Mouse (Mus musculus) MEL (cell line): ENCODE results near the gene Hoxb4. TPM values are rescaled to one million over a fixed set of nuclear protein-coding genes. Genes with fewer than 3 reads are reported as not detected.

Experiments
- DNase-seq: peaks from one replicate; pipeline ENCODE4 v3.0.0; 2011; ENCODE audit warnings: low read depth, low spot score
- H3K27ac ChIP-seq: 2 replicates; pipeline ENCODE4 v1.5.1; 2012; ENCODE audit warnings: low read depth, mild to moderate bottlenecking, control low read depth, low read length, moderate library complexity; ENCODE audit not compliant: control insufficient read depth
- H3K27me3 ChIP-seq, 2 experiments: fragments of 150-350 bp in 1 of 2; sonication (generic) in 1 of 2; 2 replicates each; pipeline ENCODE4 v1.6.1; 2012; ENCODE audit warnings: low read length in 2 of 2, mild to moderate bottlenecking in 2 of 2, improper control_type of control experiment in 1 of 2, moderate library complexity in 1 of 2; ENCODE audit not compliant: insufficient read depth in 2 of 2, control insufficient read depth in 1 of 2
- H3K36me3 ChIP-seq, 2 experiments: 2 replicates each; pipeline ENCODE4 v1.6.1; 2012 to 2014; ENCODE audit warnings: low read length in 2 of 2, improper control_type of control experiment in 1 of 2, inconsistent platforms in 1 of 2, mild to moderate bottlenecking in 1 of 2; ENCODE audit not compliant: insufficient read depth in 2 of 2, control insufficient read depth in 1 of 2
- H3K4me1 ChIP-seq, 2 experiments: fragments of 150-350 bp in 1 of 2; sonication (generic) in 1 of 2; 2 replicates each; pipeline ENCODE4 v1.6.1; 2012; ENCODE audit warnings: low read length in 2 of 2, improper control_type of control experiment in 1 of 2, mild to moderate bottlenecking in 1 of 2; ENCODE audit not compliant: insufficient read depth in 2 of 2, control insufficient read depth in 1 of 2
- H3K4me3 ChIP-seq, 2 experiments: fragments of 150-350 bp in 1 of 2; sonication (generic) in 1 of 2; 2 replicates each; pipeline ENCODE4 v1.5.1; 2012; ENCODE audit warnings: low read depth in 2 of 2, low read length in 2 of 2, mild to moderate bottlenecking in 2 of 2, moderate library complexity in 2 of 2, control low read depth in 1 of 2, improper control_type of control experiment in 1 of 2; ENCODE audit not compliant: control insufficient read depth in 1 of 2, insufficient read depth in 1 of 2
- H3K79me2 ChIP-seq: 2 replicates; pipeline ENCODE4 v1.6.1; 2012; ENCODE audit warnings: mild to moderate bottlenecking, low read length, moderate library complexity; ENCODE audit not compliant: control insufficient read depth, poor library complexity, insufficient read depth
- H3K9ac ChIP-seq: 2 replicates; pipeline ENCODE4 v1.6.1; 2012; ENCODE audit warnings: low read depth, mild to moderate bottlenecking, control low read depth, low read length, moderate library complexity; ENCODE audit not compliant: control insufficient read depth, poor library complexity, severe bottlenecking
- H3K9me3 ChIP-seq: fragments of 150-350 bp; sonication (generic); replicated peaks from 2 replicates; pipeline ENCODE4 v1.6.1; 2012; ENCODE audit warnings: mild to moderate bottlenecking, low read length, improper control_type of control experiment, moderate library complexity; ENCODE audit not compliant: insufficient read depth
- CHD1 ChIP-seq: IDR thresholded peaks from 2 replicates; pipeline ENCODE4 v1.6.1; 2012; ENCODE audit warnings: low read depth, mild to moderate bottlenecking, inconsistent platforms, low read length, improper control_type of control experiment
- CTCF ChIP-seq, 3 experiments: IDR thresholded peaks in 2 of 3; conservative IDR thresholded peaks in 1 of 3; 2 replicates each; pipeline ENCODE4 v1.5.1; 2011 to 2012; ENCODE audit warnings: low read length in 3 of 3, low read depth in 2 of 3, mild to moderate bottlenecking in 2 of 3, improper control_type of control experiment in 1 of 3, inconsistent platforms in 1 of 3, mixed read lengths in 1 of 3, moderate library complexity in 1 of 3; ENCODE audit not compliant: control insufficient read depth in 1 of 3, insufficient read depth in 1 of 3, poor library complexity in 1 of 3, severe bottlenecking in 1 of 3
- ELF1 ChIP-seq: IDR thresholded peaks from 2 replicates; pipeline ENCODE4 v1.6.1; 2014; ENCODE audit warnings: low read depth, mild to moderate bottlenecking, inconsistent platforms, low read length, improper control_type of control experiment, moderate library complexity
- ETS1 ChIP-seq: IDR thresholded peaks from 2 replicates; pipeline ENCODE4 v1.6.1; 2012; ENCODE audit warnings: low read depth, mild to moderate bottlenecking, inconsistent platforms, low read length, improper control_type of control experiment, moderate library complexity
- GABPA ChIP-seq: IDR thresholded peaks from 2 replicates; pipeline ENCODE4 v1.6.1; 2012; ENCODE audit warnings: low read depth, mild to moderate bottlenecking, inconsistent platforms, low read length, improper control_type of control experiment, moderate library complexity
- GATA1 ChIP-seq: IDR thresholded peaks from 2 replicates; pipeline ENCODE4 v1.6.1; 2011; ENCODE audit warnings: low read depth, low read length, improper control_type of control experiment
- HCFC1 ChIP-seq: IDR thresholded peaks from 2 replicates; pipeline ENCODE4 v1.6.1; 2012; ENCODE audit warnings: low read depth, mild to moderate bottlenecking, inconsistent platforms, low read length, improper control_type of control experiment, moderate library complexity
- KAT2A ChIP-seq: conservative IDR thresholded peaks from 2 replicates; pipeline ENCODE4 v1.6.1; 2012; ENCODE audit warnings: low read depth, low read length, improper control_type of control experiment, inconsistent platforms
- MAZ ChIP-seq: IDR thresholded peaks from 2 replicates; pipeline ENCODE4 v1.6.1; 2012; ENCODE audit warnings: low read depth, mild to moderate bottlenecking, inconsistent platforms, low read length, improper control_type of control experiment
- MXI1 ChIP-seq: IDR thresholded peaks from 2 replicates; pipeline ENCODE4 v1.6.1; 2011; ENCODE audit warnings: mild to moderate bottlenecking, low read depth, low read length, improper control_type of control experiment
- POLR2AphosphoS5 ChIP-seq: IDR thresholded peaks from 2 replicates; pipeline ENCODE4 v1.6.1; 2012; ENCODE audit warnings: low read depth, borderline replicate concordance, mild to moderate bottlenecking, inconsistent platforms, low read length, moderate library complexity, mixed read lengths
- SMC3 ChIP-seq: IDR thresholded peaks from 2 replicates; pipeline ENCODE4 v1.6.1; 2011; ENCODE audit warnings: low read depth, low read length, improper control_type of control experiment
- TAL1 ChIP-seq: IDR thresholded peaks from 2 replicates; pipeline ENCODE4 v1.6.1; 2012; ENCODE audit warnings: mild to moderate bottlenecking, inconsistent platforms, low read length, moderate library complexity, mixed read lengths
- TCF12 ChIP-seq: IDR thresholded peaks from 2 replicates; pipeline ENCODE4 v1.6.1; 2014; ENCODE audit warnings: low read depth, mild to moderate bottlenecking, inconsistent platforms, low read length, improper control_type of control experiment, moderate library complexity
- ZMIZ1 ChIP-seq: IDR thresholded peaks from 2 replicates; pipeline ENCODE4 v1.6.1; 2012; ENCODE audit warnings: low read depth, mild to moderate bottlenecking, inconsistent platforms, low read length, improper control_type of control experiment, moderate library complexity
- ZNF384 ChIP-seq: IDR thresholded peaks from 2 replicates; pipeline ENCODE4 v1.6.1; 2012; ENCODE audit warnings: low read depth, mild to moderate bottlenecking, inconsistent platforms, low read length, improper control_type of control experiment
- polyA plus RNA-seq, 2 experiments: library from polyadenylated mRNA; stranded (reverse) in 1 of 2; unstranded in 1 of 2; fragments of >175 nt in 1 of 2; fragments of >200 nt in 1 of 2; gene quantifications; 2 replicates each; pipeline versions ENCODE4 v1.2.1 to v1.2.4; 2012; ENCODE audit warnings: low replicate concordance in 2 of 2, low read depth in 1 of 2; ENCODE audit not compliant: insufficient read length in 2 of 2, insufficient read depth in 1 of 2, missing spikeins in 1 of 2
- total RNA-seq: library from RNA; depleted of rRNA; stranded (reverse); fragments of 300-350 nt; gene quantifications from 2 replicates; pipeline ENCODE4 v1.2.3, GENCODE M21; 2012; rRNA removed

The Hoxb4 gene
- total RNA-seq, result not detected in 2 replicates
- not detected for polyA plus RNA-seq

DNA sequence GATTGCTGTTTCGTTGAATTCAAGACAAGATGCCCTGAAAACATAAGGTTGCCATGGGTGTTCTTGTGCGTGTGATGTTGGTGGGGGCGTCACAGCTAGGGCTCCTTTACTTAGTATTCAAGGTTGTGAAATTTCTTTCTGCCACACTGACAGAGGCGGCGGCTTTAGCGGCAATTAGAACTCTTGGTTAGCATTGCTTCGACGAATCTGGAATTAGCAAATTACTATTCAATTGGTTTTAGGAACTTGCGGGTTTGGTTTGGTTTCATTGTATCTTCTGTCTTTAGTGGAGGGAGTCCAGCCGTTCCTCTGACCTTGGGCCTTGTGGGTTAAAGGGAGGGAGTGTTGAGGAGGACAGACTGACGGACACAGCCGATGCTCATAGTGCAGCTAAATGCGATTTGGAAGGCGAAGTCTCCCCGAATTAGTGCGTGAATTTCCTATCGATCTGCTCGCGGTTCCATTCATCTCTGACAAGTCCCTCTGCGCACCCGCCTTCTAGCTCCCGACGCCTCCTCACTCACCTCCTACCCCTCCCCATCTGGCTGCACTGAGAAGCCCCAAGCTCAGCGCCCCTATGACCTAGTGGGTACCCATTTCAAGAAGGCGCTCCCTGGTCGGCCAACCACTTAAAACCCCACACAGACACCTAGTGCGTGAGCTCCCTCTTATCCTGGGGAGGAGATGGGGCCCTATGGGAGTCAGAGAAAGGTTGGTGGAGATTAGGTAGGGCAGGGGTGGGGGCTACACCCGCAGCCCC lies at the start of gene Hoxb4:
Gene Hoxb4, plus strand, starts transcription at position 660 of the 760 bp plus-strand sequence.
- no peak within 1 kb of the TSS for H3K27ac ChIP-seq
- TF ChIP-seq ELF1, result no peak
- TF ChIP-seq GABPA, result no peak
- no peak for TF ChIP-seq GATA1
- no peak for TF ChIP-seq CHD1
- TF ChIP-seq ZMIZ1, result no peak
- TF ChIP-seq TAL1, result no peak
- TF ChIP-seq KAT2A, result no peak
- no peak for TF ChIP-seq HCFC1
- TF ChIP-seq ZNF384, result no peak
- no peak for TF ChIP-seq TCF12
- no peak for TF ChIP-seq ETS1
- no peak for TF ChIP-seq MAZ
- no peak for TF ChIP-seq MXI1
- no peak for TF ChIP-seq CTCF (IDR thresholded peaks at IDR 0.05 in 2 of 3, conservative IDR thresholded peaks at IDR 0.05 in 1 of 3; ENCODE audit: control insufficient read depth in 1 of 3, insufficient read depth in 1 of 3, low read depth in 2 of 3, low read length in 3 of 3, poor library complexity in 1 of 3, severe bottlenecking in 1 of 3)
- TF ChIP-seq POLR2AphosphoS5, result no peak
- no peak within 1 kb of the TSS for H3K4me3 ChIP-seq
- H3K27me3 ChIP-seq, result no peaks in the 10 kb centered on the region; a peak in 4 of 4 replicates
- H3K9ac ChIP-seq, result no peak within 1 kb of the TSS
- H3K4me1 ChIP-seq, result no peaks in the 10 kb centered on the region
- DNase-seq, result no peak
- H3K9me3 ChIP-seq, result no peaks in the 10 kb centered on the region
- no peaks in the 10 kb centered on the region for H3K36me3 ChIP-seq
- H3K79me2 ChIP-seq, result no peaks in the 10 kb centered on the region

DNA sequence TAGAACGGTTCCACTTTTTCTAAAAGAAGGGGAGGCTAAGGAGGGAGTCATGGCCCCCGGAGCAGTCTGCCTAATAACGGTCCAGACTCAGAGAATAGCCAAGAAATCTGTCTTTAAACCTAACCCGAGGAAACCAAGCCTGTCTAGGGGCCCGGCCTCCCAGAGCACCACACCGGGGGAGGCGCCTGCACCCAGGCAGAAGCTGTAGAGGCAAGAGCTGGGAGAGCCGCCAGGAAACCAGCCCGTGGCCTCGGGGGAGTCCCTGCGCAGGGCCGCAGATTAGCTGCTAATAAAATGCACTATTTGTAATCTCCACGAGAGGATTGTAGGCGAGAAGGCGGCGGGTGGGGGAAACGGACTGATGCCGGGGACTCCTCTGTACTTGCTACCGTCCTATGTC lies 48.2 kb upstream of the Hoxb4 start:
- Histone ChIP-seq H3K9ac (no peak overlapping the region), H3K27me3 (peaks cover 9 to 13% of the 10 kb centered on the region in 2 experiments), H3K4me1 (no peaks in the 10 kb centered on the region), H3K9me3 (no peaks in the 10 kb centered on the region), H3K27ac (no peak overlapping the region), H3K36me3 (no peaks in the 10 kb centered on the region), H3K79me2 (no peaks in the 10 kb centered on the region), H3K4me3 (no peak overlapping the region)
- no peak for TF ChIP-seq POLR2AphosphoS5
- TF ChIP-seq GABPA, result no peak
- no peak for TF ChIP-seq MAZ
- TF ChIP-seq SMC3, result no peak
- no peak for DNase-seq
